Mouse (Mus musculus) hindbrain, embryonic 16.5 days (tissue): Measurements from ENCODE around the gene Arhgef10l. TPM values are rescaled to one million over a fixed set of nuclear protein-coding genes. Genes with fewer than 3 reads are reported as not detected.

Source experiments
- ATAC-seq: fragments of 200-750 bp; cut with Nextera tagmentation; 2 replicates; pipeline ENCODE4 v1.8.0; 2017; ENCODE audit warnings: moderate TSS enrichment, moderate library complexity
- H3K27ac ChIP-seq: fragments of 300-500 bp; sonication (generic); 2 replicates; pipeline ENCODE4 v1.5.1; 2014; ENCODE audit warnings: low read depth, mild to moderate bottlenecking, control low read depth, low read length, moderate library complexity
- H3K27me3 ChIP-seq: fragments of 300-500 bp; sonication (generic); replicated peaks from 2 replicates; pipeline ENCODE4 v1.6.1; 2014; ENCODE audit warnings: low read length; ENCODE audit not compliant: control insufficient read depth, insufficient read depth
- H3K36me3 ChIP-seq: fragments of 300-500 bp; sonication (generic); 2 replicates; pipeline ENCODE4 v1.6.1; 2014; ENCODE audit warnings: mild to moderate bottlenecking, low read length, moderate library complexity, mixed read lengths; ENCODE audit not compliant: control insufficient read depth, insufficient read depth
- H3K4me1 ChIP-seq: fragments of 300-500 bp; sonication (generic); 2 replicates; pipeline ENCODE4 v1.6.1; 2014; ENCODE audit warnings: low read depth, low read length; ENCODE audit not compliant: control insufficient read depth, insufficient read depth
- H3K4me2 ChIP-seq: fragments of 300-500 bp; sonication (generic); 2 replicates; pipeline ENCODE4 v1.6.1; 2014; ENCODE audit warnings: mild to moderate bottlenecking, low read length, control low read depth, moderate library complexity
- H3K4me3 ChIP-seq: fragments of 300-500 bp; sonication (generic); 2 replicates; pipeline ENCODE4 v1.5.1; 2014; ENCODE audit warnings: mild to moderate bottlenecking, low read length, control low read depth, moderate library complexity
- H3K9ac ChIP-seq: fragments of 300-500 bp; sonication (generic); 2 replicates; pipeline ENCODE4 v1.6.1; 2014; ENCODE audit warnings: low read depth, mild to moderate bottlenecking, control low read depth, low read length, moderate library complexity
- H3K9me3 ChIP-seq: fragments of 300-500 bp; sonication (generic); 2 replicates; pipeline ENCODE4 v1.6.1; 2014; ENCODE audit warnings: mild to moderate bottlenecking, low read length, moderate library complexity; ENCODE audit not compliant: control insufficient read depth
- WGBS: fragments of 180-500 bp; shearing (Covaris S2); extraction: QIAGEN DNeasy Blood & Tissue Kit; methylation state at CpG from one replicate; pipeline ENCODE4 v1.1.7; 2014; 5-methylcytosine and 5-hydroxymethylcytosine counted together
- polyA plus RNA-seq: library from polyadenylated mRNA; unstranded; fragments of >200 nt; fragmentation: Nextera tagmentation; extraction: Ambion mirVana; gene quantifications from 2 replicates; pipeline ENCODE4 v1.2.1, GENCODE M21; 2015

The Arhgef10l gene
- polyA plus RNA-seq, 1 experiment from 2014 or later, result 20.7 TPM

- Histone ChIP-seq H3K27ac (no peak overlapping the region), H3K36me3 (no peaks in the 10 kb centered on the region; the same call in 1 of the 2 replicates), H3K9ac (no peak overlapping the region), H3K27me3 (no peaks in the 10 kb centered on the region), H3K9me3 (no peaks in the 10 kb centered on the region), H3K4me2 (no peak overlapping the region), H3K4me3 (no peak overlapping the region), H3K4me1 (peaks cover 19% of the 10 kb centered on the region)
- WGBS, result 74% methylated on average over 6 of the region's 6 CpGs
- no peak for ATAC-seq
These were observed 34.4 kb downstream of the Arhgef10l start for GRCm38 (mm10) chr4:140631276-140631849.

GRCm38 (mm10) chr4:140630651-140631241 is 35.1 kb downstream of the Arhgef10l start:
- 40% methylated on average over 15 of the region's 15 CpGs for WGBS
- no peak overlapping the region for H3K9ac ChIP-seq
- H3K27me3 ChIP-seq, result no peaks in the 10 kb centered on the region
- no peak overlapping the region for H3K4me3 ChIP-seq
- H3K27ac ChIP-seq, result no peak overlapping the region
- no peaks in the 10 kb centered on the region; the same call in 1 of the 2 replicates for H3K36me3 ChIP-seq
- H3K4me1 ChIP-seq, result peaks cover 22% of the 10 kb centered on the region
- no peak for ATAC-seq
- H3K9me3 ChIP-seq, result no peaks in the 10 kb centered on the region
- no peak overlapping the region for H3K4me2 ChIP-seq

- Histone ChIP-seq H3K4me2 (no peak overlapping the region), H3K36me3 (no peaks in the 10 kb centered on the region; the same call in 1 of the 2 replicates), H3K9ac (no peak overlapping the region), H3K4me1 (peaks cover 29% of the 10 kb centered on the region), H3K9me3 (no peaks in the 10 kb centered on the region), H3K27me3 (no peaks in the 10 kb centered on the region), H3K4me3 (no peak overlapping the region), H3K27ac (no peak overlapping the region)
- no peak for ATAC-seq
- 68% methylated on average over 6 of the region's 6 CpGs for WGBS
These were observed 35.7 kb downstream of the Arhgef10l start for GRCm38 (mm10) chr4:140630136-140630535.

GRCm38 (mm10) chr4:140628971-140629370 is 36.8 kb downstream of the Arhgef10l start:
- Histone ChIP-seq H3K9ac (no peak overlapping the region), H3K36me3 (no peaks in the 10 kb centered on the region; the same call in 1 of the 2 replicates), H3K27ac (peak overlapping the region; percentile 44; the same call in 1 of the 2 replicates), H3K27me3 (no peaks in the 10 kb centered on the region), H3K4me3 (no peak overlapping the region), H3K9me3 (no peaks in the 10 kb centered on the region), H3K4me1 (peaks cover 40% of the 10 kb centered on the region), H3K4me2 (no peak overlapping the region)
- no peak for ATAC-seq
- 59% methylated on average over 4 of the region's 4 CpGs for WGBS

DNA sequence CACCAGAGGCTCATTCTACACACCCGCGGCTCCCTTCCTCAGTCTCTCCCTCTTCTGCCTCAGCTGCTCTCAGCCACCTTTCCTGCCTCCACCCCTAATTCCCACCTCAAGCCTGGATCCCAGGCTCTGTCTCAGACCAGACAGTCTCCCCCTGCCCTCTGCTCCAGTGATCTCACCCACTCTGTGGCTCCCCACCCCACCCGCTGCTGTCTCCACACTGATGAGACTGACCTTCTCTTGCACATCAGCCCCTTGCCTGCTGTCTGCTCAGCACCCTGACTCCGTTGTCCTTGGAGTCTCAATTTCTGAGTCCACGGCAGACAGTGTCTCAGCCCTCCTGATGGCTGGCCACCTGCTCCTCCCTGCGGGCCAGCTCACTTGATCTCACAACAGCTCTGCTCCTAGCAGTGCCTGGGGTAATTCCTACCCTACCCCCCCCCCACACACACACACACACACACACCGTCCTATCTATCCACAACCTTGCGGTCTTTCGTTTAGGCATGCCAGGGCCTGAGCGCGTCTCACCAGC is 37.3 kb downstream of the Arhgef10l start:
- Histone ChIP-seq H3K9me3 (no peaks in the 10 kb centered on the region), H3K4me3 (no peak overlapping the region), H3K4me1 (peaks cover 45% of the 10 kb centered on the region), H3K27me3 (no peaks in the 10 kb centered on the region), H3K36me3 (no peaks in the 10 kb centered on the region; the same call in 1 of the 2 replicates), H3K27ac (peak overlapping the region; percentile 12; the same call in 1 of the 2 replicates), H3K4me2 (no peak overlapping the region), H3K9ac (no peak overlapping the region; the same call in 1 of the 2 replicates)
- WGBS, result 50% methylated on average over 11 of the region's 11 CpGs
- no peak for ATAC-seq

DNA sequence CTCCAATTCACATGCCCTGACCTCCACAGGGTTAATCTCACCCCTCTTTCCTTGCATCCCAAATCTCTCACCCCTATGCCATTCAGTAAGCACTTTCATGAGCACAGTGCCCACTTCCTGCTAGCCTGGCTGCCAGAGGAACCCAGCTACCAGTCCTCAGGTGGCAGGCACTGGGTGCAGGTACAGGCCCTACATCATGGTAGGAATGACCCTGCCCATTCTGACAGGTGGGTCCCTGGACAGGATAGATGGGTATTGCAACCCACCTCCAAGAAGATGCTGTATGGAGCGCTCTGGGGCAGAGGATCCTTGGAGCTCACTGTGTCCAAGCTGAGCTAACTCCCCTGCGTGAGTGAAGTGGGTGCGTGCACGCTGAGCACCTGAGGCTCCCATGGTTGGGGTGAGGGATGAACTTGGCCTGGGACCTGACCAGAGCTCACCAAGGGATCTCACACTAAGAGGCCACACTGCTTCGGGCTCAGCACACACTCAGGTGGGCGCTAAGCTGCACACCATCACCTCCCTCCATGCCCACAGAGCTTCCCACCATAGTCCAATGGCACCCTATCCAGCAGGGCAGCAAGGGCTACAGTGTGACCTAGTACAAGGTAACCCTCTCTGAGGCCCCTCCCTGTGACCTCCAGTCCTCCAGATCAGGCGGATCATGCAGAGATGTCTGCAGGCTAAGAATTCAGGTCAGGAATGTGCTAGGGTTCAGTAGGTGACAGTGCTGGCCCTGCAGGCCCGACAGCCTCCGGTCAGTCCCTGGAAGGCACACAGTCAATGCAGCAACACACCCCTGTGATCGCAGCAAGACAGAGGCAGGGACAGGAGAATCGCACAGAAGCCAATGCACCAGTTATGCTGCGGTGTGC is 39.9 kb downstream of the Arhgef10l start:
- Histone ChIP-seq H3K36me3 (no peaks in the 10 kb centered on the region), H3K4me2 (no peak overlapping the region), H3K4me1 (peaks cover 44% of the 10 kb centered on the region), H3K9ac (no peak overlapping the region), H3K4me3 (no peak overlapping the region), H3K27ac (peak overlapping the region; percentile 88; the same call in 1 of the 2 replicates), H3K27me3 (no peaks in the 10 kb centered on the region), H3K9me3 (no peaks in the 10 kb centered on the region)
- WGBS, result 67% methylated on average over 12 of the region's 12 CpGs
- no peak for ATAC-seq

- peak; percentile 90 for ATAC-seq
- Histone ChIP-seq H3K4me3 (no peak overlapping the region; the same call in 1 of the 2 replicates), H3K27me3 (no peaks in the 10 kb centered on the region), H3K27ac (peak overlapping the region; percentile 88), H3K9me3 (no peaks in the 10 kb centered on the region), H3K36me3 (no peaks in the 10 kb centered on the region), H3K4me2 (peak overlapping the region; percentile 43), H3K4me1 (peaks cover 40% of the 10 kb centered on the region), H3K9ac (peak overlapping the region; percentile 57)
- WGBS, result 3% methylated on average over 9 of the region's 12 CpGs
These were observed 41.2 kb downstream of the Arhgef10l start for GRCm38 (mm10) chr4:140624468-140625176.

GRCm38 (mm10) chr4:140624087-140624467 is 41.7 kb downstream of the Arhgef10l start:
- Histone ChIP-seq H3K4me2 (peak overlapping the region; percentile 43), H3K9ac (peak overlapping the region; percentile 2), H3K9me3 (no peaks in the 10 kb centered on the region), H3K27me3 (no peaks in the 10 kb centered on the region), H3K4me3 (no peak overlapping the region), H3K27ac (peak overlapping the region; percentile 88), H3K36me3 (no peaks in the 10 kb centered on the region), H3K4me1 (peaks cover 38% of the 10 kb centered on the region)
- ATAC-seq, result no peak
- WGBS, result 5% methylated on average over 10 of the region's 10 CpGs
